Mouse (Mus musculus) midbrain, embryonic 16.5 days (tissue): ENCODE data around the gene Kcnq2. TPM values are rescaled to one million over a fixed set of nuclear protein-coding genes. Genes with fewer than 3 reads are reported as not detected.

Experiments used
- ATAC-seq: fragments of 200-750 bp; cut with Nextera tagmentation; 2 replicates; pipeline ENCODE4 v1.8.0; 2017; ENCODE audit warnings: moderate TSS enrichment
- H3K27ac ChIP-seq: fragments of 300-500 bp; sonication (generic); 2 replicates; pipeline ENCODE4 v1.5.1; 2014; ENCODE audit warnings: mild to moderate bottlenecking, low read length, mixed read lengths
- H3K27me3 ChIP-seq: fragments of 300-500 bp; sonication (generic); 2 replicates; pipeline ENCODE4 v1.6.1; 2014; ENCODE audit warnings: low read depth, low read length, mixed read lengths; ENCODE audit not compliant: control insufficient read depth, insufficient read depth
- H3K36me3 ChIP-seq: fragments of 300-500 bp; sonication (generic); 2 replicates; pipeline ENCODE4 v1.6.1; 2014; ENCODE audit warnings: mild to moderate bottlenecking, low read length, moderate library complexity, mixed read lengths; ENCODE audit not compliant: control insufficient read depth, insufficient read depth
- H3K4me1 ChIP-seq: fragments of 300-500 bp; sonication (generic); 2 replicates; pipeline ENCODE4 v1.6.1; 2014; ENCODE audit warnings: mild to moderate bottlenecking, low read length, mixed read lengths; ENCODE audit not compliant: control insufficient read depth, insufficient read depth
- H3K4me2 ChIP-seq: fragments of 300-500 bp; sonication (generic); 2 replicates; pipeline ENCODE4 v1.6.1; 2014; ENCODE audit warnings: mild to moderate bottlenecking, low read length, mixed read lengths
- H3K4me3 ChIP-seq: fragments of 300-500 bp; sonication (generic); 2 replicates; pipeline ENCODE4 v1.5.1; 2014; ENCODE audit warnings: low read depth, mild to moderate bottlenecking, low read length, moderate library complexity, mixed read lengths
- H3K9ac ChIP-seq: fragments of 300-500 bp; sonication (generic); 2 replicates; pipeline ENCODE4 v1.6.1; 2014; ENCODE audit warnings: low read depth, low read length, mixed read lengths
- H3K9me3 ChIP-seq: fragments of 300-500 bp; sonication (generic); replicated peaks from 2 replicates; pipeline ENCODE4 v1.6.1; 2014; ENCODE audit warnings: mild to moderate bottlenecking, low read length, mixed read lengths; ENCODE audit not compliant: control insufficient read depth, poor library complexity, severe bottlenecking
- WGBS: fragments of 180-500 bp; shearing (Covaris S2); extraction: QIAGEN DNeasy Blood & Tissue Kit; methylation state at CpG from one replicate; pipeline ENCODE4 v1.1.7; 2014; 5-methylcytosine and 5-hydroxymethylcytosine counted together
- polyA plus RNA-seq: library from polyadenylated mRNA; unstranded; fragments of >200 nt; fragmentation: Nextera tagmentation; extraction: Ambion mirVana; gene quantifications from 2 replicates; pipeline ENCODE4 v1.2.1, GENCODE M21; 2015

Gene Kcnq2
- polyA plus RNA-seq, 1 experiment from 2014 or later = 50.2 TPM

DNA sequence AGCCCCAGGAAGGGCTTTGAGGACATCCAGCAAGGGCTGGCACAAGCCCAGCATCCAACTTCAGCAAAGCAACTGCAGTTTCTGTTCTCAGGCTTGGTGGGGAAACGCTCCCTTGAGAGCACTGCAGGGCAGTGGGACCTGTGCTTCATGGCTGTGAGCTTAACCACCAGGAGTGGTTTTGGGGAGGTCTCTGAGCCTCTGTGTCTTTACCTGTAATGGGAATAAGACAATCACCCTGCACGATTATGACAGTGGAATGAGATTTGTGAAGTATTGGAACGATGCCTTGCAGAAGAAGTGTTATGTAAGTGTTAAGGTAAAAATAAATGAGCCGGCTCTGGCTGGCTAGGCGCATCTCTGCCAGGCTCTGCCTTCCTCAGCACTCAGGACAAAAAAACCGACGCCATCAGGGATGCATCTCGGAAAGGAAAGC, 7.6 kb upstream of the Kcnq2 start:
- 63% methylated on average over 8 of the region's 8 CpGs for WGBS
- no peak overlapping the region for H3K27ac ChIP-seq
- no peaks in the 10 kb centered on the region for H3K27me3 ChIP-seq
- ATAC-seq = no peak
- H3K4me2 ChIP-seq = no peak overlapping the region
- no peaks in the 10 kb centered on the region; the same call in 1 of the 2 replicates for H3K36me3 ChIP-seq
- peaks cover under 1% of the 10 kb centered on the region for H3K4me1 ChIP-seq
- no peak overlapping the region for H3K4me3 ChIP-seq
- H3K9ac ChIP-seq = no peak overlapping the region
- H3K9me3 ChIP-seq = no peaks in the 10 kb centered on the region

DNA sequence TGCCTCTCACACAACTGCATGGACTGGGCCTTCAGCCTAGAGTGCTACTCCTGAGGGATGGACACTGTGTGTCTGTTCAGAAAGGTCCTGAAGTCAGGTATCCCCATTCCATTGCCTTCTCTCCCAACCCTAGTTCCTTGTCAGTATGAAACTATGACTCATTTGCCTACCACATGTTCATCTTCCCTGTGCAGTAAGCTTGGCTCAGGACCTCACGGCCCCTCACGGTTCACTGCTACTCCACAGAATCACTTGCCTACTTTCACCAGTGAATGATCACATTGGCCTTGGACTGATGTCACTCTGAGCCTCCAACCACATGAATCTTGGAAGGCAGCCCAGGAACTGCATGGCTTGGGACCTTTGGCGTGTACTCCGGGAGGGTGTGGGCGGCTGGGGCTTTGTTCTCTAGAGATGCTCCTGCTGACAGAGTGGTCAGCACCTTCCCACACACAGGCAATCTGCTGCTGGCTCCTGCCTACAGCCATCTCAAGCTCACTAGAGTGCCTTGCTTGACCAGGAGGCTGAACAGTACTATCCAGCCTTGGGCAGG, 4.6 kb upstream of the Kcnq2 start:
- no peaks in the 10 kb centered on the region for H3K9me3 ChIP-seq
- no peak overlapping the region for H3K27ac ChIP-seq
- ATAC-seq = no peak
- peaks cover 6% of the 10 kb centered on the region for H3K4me1 ChIP-seq
- H3K9ac ChIP-seq = no peak overlapping the region
- WGBS = 83% methylated on average over 5 of the region's 5 CpGs
- no peaks in the 10 kb centered on the region for H3K36me3 ChIP-seq
- no peak overlapping the region for H3K4me3 ChIP-seq
- no peaks in the 10 kb centered on the region for H3K27me3 ChIP-seq
- H3K4me2 ChIP-seq = no peak overlapping the region

DNA sequence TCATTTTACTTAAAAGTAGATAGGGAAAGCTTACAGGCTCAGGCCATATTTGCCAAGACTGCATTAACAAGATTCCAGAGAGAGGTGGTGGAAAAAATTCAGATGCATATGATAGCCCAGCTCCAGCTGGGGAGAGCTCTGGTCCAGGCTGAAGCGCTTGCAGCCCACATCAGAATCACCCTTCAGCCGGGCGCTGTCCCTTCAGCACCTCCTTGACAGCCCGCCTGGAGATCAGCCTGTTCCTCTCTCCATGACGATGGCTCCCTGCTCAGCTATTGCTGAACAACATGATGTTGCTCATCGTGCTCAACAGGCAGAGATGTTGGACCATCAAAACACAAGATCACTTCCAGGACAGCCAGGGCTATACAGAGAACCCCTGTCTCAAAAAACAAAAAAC, 1.8 kb upstream of the Kcnq2 start:
- H3K4me1 ChIP-seq = peaks cover 21% of the 10 kb centered on the region
- H3K4me3 ChIP-seq = no peak overlapping the region
- H3K9me3 ChIP-seq = no peaks in the 10 kb centered on the region
- no peak overlapping the region for H3K27ac ChIP-seq
- H3K36me3 ChIP-seq = no peaks in the 10 kb centered on the region
- H3K27me3 ChIP-seq = no peaks in the 10 kb centered on the region
- H3K4me2 ChIP-seq = no peak overlapping the region
- no peak overlapping the region for H3K9ac ChIP-seq
- 1% methylated on average over 6 of the region's 6 CpGs for WGBS
- no peak for ATAC-seq

DNA sequence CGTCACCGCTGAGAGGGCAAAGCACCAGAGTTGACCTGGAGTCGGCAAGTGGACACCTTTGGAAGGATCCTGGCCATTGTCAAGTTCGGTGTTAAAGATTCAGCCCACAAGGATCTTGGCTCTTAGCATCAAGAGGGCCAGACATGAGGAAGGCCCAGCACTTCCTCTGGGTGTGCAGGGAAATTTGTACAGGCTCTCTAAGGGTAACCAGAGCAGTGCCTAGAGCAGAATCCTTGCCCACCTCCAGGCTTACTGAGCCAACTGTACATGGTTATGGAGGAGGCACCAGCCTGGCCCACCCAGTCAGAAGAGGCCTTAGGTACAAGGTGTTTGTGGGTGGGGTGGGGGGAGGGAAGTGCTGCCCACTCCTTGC, 332 bp upstream of the Kcnq2 start:
- Histone ChIP-seq H3K27me3 (no peaks in the 10 kb centered on the region), H3K4me1 (peaks cover 27% of the 10 kb centered on the region), H3K36me3 (no peaks in the 10 kb centered on the region), H3K27ac (peak overlapping the region; percentile 96), H3K9me3 (no peaks in the 10 kb centered on the region), H3K4me2 (peak overlapping the region; percentile 85), H3K9ac (peak overlapping the region; percentile 92), H3K4me3 (peak overlapping the region; percentile 86)
- 5% methylated on average over 4 of the region's 4 CpGs for WGBS
- ATAC-seq = peak; percentile 15

DNA sequence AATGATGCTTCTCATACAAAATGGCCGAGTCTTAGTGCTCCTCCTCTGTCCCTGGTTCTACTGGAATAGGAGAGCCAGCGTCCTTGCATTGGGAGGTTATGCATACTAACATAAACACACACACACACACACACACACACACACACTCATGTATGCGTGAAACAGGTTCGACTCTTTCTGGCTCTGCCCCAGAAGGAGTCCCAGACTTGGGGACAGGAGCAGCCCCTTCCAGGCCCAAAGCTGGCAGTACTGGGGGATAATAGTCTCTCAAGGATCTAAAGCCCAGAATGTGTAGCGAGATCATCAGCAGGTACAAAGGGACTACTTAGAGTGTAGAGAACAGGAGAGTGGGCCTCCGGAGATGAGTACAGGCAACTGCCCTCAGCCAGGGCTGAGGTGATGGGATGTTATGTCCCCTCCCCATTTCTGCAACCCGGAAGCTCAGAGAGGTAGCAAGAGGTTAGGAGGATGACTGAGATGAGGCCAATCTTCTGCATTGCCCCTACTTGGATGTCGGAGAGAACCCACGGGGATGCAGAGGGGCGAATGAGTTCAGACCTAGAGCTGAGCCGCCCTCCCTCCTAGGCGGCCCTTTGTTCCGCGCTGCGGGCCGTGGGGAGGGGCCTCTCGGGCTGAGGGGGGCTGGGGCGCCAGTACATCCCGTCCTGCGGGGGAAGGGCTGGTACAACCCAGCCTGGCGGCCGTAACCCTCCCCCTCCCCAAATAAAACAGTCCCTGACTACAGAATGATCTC, 1.1 kb downstream of the Kcnq2 start:
- Histone ChIP-seq H3K9me3 (no peaks in the 10 kb centered on the region), H3K4me1 (peaks cover 31% of the 10 kb centered on the region), H3K4me3 (peak overlapping the region; percentile 86), H3K9ac (peak overlapping the region; percentile 92), H3K27ac (peak overlapping the region; percentile 96), H3K27me3 (no peaks in the 10 kb centered on the region), H3K4me2 (peak overlapping the region; percentile 85), H3K36me3 (no peaks in the 10 kb centered on the region)
- ATAC-seq = peak; percentile 84
- WGBS = 5% methylated on average over 22 of the region's 22 CpGs

DNA sequence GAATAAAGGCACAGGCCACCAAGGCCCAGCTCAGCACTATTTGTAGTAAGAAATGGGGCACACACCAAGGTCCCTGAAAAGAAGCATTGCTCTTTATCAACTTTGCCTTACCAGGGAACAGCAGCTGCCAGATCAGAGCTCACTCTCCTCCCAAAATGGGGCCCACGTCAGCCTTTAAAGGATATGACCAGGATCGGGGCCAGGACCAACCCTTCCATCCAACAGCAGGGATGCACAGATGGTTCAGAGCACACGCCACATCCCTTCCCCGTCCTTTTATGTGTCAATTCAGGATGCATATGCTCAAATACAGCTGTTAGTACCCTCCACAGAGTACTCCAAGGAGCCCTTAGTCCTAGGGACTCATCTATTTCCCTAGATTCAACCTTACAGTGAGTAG, 4.9 kb downstream of the Kcnq2 start:
- no peak for ATAC-seq
- H3K27me3 ChIP-seq = no peaks in the 10 kb centered on the region
- H3K36me3 ChIP-seq = no peaks in the 10 kb centered on the region
- no peak overlapping the region for H3K4me3 ChIP-seq
- no peak overlapping the region for H3K4me2 ChIP-seq
- H3K9ac ChIP-seq = no peak overlapping the region
- no peak overlapping the region for H3K27ac ChIP-seq
- H3K9me3 ChIP-seq = no peaks in the 10 kb centered on the region
- 72% methylated on average over 4 of the region's 4 CpGs for WGBS
- H3K4me1 ChIP-seq = peaks cover 26% of the 10 kb centered on the region

DNA sequence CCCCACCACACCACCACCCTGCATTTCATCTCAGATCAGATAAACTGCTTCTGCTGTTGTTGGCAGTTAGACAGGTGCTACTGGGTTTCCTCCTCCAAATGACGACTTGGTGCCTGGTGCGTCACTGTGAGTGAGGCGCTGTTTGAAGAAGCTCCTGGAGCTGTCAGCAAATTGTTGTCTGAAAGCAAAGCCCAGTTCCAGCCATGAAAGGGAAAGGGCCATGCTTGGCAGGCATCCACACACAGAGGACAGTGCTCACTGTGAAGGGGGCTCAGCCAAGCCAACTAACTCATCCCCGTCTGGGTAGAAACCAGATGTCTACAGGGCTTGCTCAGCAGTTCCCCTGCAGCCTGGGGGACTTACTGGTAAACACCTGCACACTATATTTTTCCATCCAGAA, 6.1 kb downstream of the Kcnq2 start:
- ATAC-seq = no peak
- no peak overlapping the region for H3K27ac ChIP-seq
- H3K4me1 ChIP-seq = peaks cover 25% of the 10 kb centered on the region
- no peaks in the 10 kb centered on the region for H3K36me3 ChIP-seq
- WGBS = 83% methylated on average over 4 of the region's 4 CpGs
- no peaks in the 10 kb centered on the region for H3K9me3 ChIP-seq
- no peaks in the 10 kb centered on the region for H3K27me3 ChIP-seq
- no peak overlapping the region for H3K4me3 ChIP-seq
- H3K4me2 ChIP-seq = no peak overlapping the region
- no peak overlapping the region for H3K9ac ChIP-seq

DNA sequence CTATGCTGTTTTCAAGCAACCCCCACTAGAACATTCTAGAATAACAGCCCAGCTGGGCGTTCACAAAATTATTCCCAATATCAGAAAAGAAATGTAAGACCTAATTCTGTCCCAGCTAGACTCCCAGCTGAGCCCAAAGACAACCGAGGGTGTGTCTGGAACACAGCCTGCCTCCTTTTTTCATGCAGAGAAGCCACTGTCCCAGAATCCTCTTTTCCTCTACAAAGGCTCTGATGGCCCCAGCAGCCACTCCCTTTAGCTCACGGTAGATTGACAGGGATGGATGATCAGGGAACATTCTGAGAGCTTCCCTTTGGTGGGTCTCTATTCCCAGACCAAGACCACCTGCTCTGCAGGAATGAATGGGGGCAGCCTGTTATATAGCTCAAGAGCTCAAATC, 7.3 kb downstream of the Kcnq2 start:
- no peak overlapping the region for H3K27ac ChIP-seq
- no peaks in the 10 kb centered on the region for H3K36me3 ChIP-seq
- H3K9ac ChIP-seq = no peak overlapping the region
- no peak overlapping the region for H3K4me3 ChIP-seq
- H3K9me3 ChIP-seq = no peaks in the 10 kb centered on the region
- 41% methylated on average over 3 of the region's 3 CpGs for WGBS
- peaks cover 20% of the 10 kb centered on the region for H3K4me1 ChIP-seq
- no peak overlapping the region for H3K4me2 ChIP-seq
- ATAC-seq = no peak
- H3K27me3 ChIP-seq = no peaks in the 10 kb centered on the region

DNA sequence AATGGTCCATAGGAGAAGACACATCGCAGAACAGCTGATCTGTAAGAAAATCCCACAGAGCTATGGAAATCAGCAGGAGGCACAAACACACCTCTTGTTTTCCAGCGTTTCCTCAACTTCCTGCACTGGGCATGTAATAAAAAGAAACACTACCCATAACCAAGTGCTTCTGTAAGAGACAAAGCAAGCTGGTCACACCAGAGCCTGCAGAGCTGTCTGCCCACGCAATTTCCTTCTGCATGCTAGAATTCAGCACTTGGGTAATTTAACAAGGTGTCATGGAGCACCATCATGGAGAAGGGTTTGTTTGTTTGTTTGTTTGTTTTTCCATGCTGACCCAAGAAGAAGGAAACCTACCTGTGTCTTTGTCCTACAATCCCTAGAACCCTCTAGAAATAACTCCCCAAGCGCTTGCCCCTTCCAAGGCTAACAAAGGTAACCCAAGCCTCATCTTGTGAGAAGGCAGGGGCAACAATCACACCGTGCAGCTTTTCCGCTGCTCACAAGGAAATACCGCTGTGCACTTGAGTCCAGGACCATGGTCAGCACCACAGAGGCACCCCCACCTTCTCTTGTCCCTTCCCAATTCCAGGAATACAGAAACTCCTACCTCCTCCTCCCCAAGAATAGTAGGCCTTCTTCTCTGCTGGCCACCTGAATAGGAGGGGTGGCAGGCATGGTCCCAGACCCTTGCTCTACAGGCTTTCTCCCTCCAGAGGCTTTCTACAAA, 9.2 kb downstream of the Kcnq2 start:
- Histone ChIP-seq H3K27ac (no peak overlapping the region), H3K9ac (no peak overlapping the region), H3K9me3 (no peaks in the 10 kb centered on the region), H3K36me3 (no peaks in the 10 kb centered on the region), H3K4me2 (no peak overlapping the region), H3K27me3 (no peaks in the 10 kb centered on the region), H3K4me3 (no peak overlapping the region), H3K4me1 (peaks cover 25% of the 10 kb centered on the region)
- ATAC-seq = no peak
- 44% methylated on average over 7 of the region's 7 CpGs for WGBS
